Mouse (Mus musculus): Measurements from ENCODE around the gene Ptprn. TPM values are rescaled to one million over a fixed set of nuclear protein-coding genes. Genes with fewer than 3 reads are reported as not detected.

The Ptprn gene
- polyA plus RNA-seq (2014; fragmentation: Illumina TruSeq; extraction: RNeasy Lipid Tissue Mini Kit (QIAGEN cat#74804)) = not detected

GRCm38 (mm10) chr1:75264091-75264880 lies at the start of gene Ptprn:
TSS of gene Ptprn (minus strand) at chr1:75264502.

GRCm38 (mm10) chr1:75278228-75278627 lies 13.9 kb upstream of the Ptprn start, which contains the start of gene Resp18:
TSS of gene Resp18 (minus strand) at chr1:75278415.

GRCm38 (mm10) chr1:75236117-75237050 lies 27.9 kb downstream of the Ptprn start, which contains the start of gene Dnajb2:
TSS of gene Dnajb2 (plus strand) at chr1:75236406.

GRCm38 (mm10) chr1:75231664-75232152 lies 32.6 kb downstream of the Ptprn start, which contains the start of gene A630095N17Rik:
TSS of gene A630095N17Rik (minus strand) at chr1:75232102.

GRCm38 (mm10) chr1:75219531-75219930 lies 44.8 kb downstream of the Ptprn start, which contains the start of gene Tuba4a:
TSS of gene Tuba4a (minus strand) at chr1:75219865.

GRCm38 (mm10) chr1:75210136-75211087 lies 53.9 kb downstream of the Ptprn start, which contains the start of the genes Glb1l and Stk16:
TSS of gene Glb1l (minus strand) at chr1:75210813.
TSS of gene Stk16 (plus strand) at chr1:75210838.

Other genes starting within 250 kb of the Ptprn start
- gene Nhej1, start 139.3 kb downstream of the Ptprn start, polyA plus RNA-seq (2014; fragmentation: Illumina TruSeq; extraction: RNeasy Lipid Tissue Mini Kit (QIAGEN cat#74804)) = 0.63 TPM
- gene Slc23a3, start 130.6 kb downstream of the Ptprn start, polyA plus RNA-seq (2014; fragmentation: Illumina TruSeq; extraction: RNeasy Lipid Tissue Mini Kit (QIAGEN cat#74804)) = 1.2 TPM
- 9.8 TPM for gene Cnppd1, start 121.8 kb downstream of the Ptprn start, polyA plus RNA-seq (2014; fragmentation: Illumina TruSeq; extraction: RNeasy Lipid Tissue Mini Kit (QIAGEN cat#74804))
- gene Retreg2, start 121.7 kb downstream of the Ptprn start, polyA plus RNA-seq (2014; fragmentation: Illumina TruSeq; extraction: RNeasy Lipid Tissue Mini Kit (QIAGEN cat#74804)) = 6.4 TPM
- gene Zfand2b, start 95.9 kb downstream of the Ptprn start, polyA plus RNA-seq (2014; fragmentation: Illumina TruSeq; extraction: RNeasy Lipid Tissue Mini Kit (QIAGEN cat#74804)) = 0.40 TPM
- 3.2 TPM for gene Abcb6, start 84.1 kb downstream of the Ptprn start, polyA plus RNA-seq (2014; fragmentation: Illumina TruSeq; extraction: RNeasy Lipid Tissue Mini Kit (QIAGEN cat#74804))
- gene Ankzf1, start 72.4 kb downstream of the Ptprn start, polyA plus RNA-seq (2014; fragmentation: Illumina TruSeq; extraction: RNeasy Lipid Tissue Mini Kit (QIAGEN cat#74804)) = 8.6 TPM
- gene Atg9a, start 72.3 kb downstream of the Ptprn start, polyA plus RNA-seq (2014; fragmentation: Illumina TruSeq; extraction: RNeasy Lipid Tissue Mini Kit (QIAGEN cat#74804)) = 5.4 TPM
- gene Glb1l, start 53.7 kb downstream of the Ptprn start, polyA plus RNA-seq (2014; fragmentation: Illumina TruSeq; extraction: RNeasy Lipid Tissue Mini Kit (QIAGEN cat#74804)) = 14.5 TPM
- gene Stk16, start 53.7 kb downstream of the Ptprn start, polyA plus RNA-seq (2014; fragmentation: Illumina TruSeq; extraction: RNeasy Lipid Tissue Mini Kit (QIAGEN cat#74804)) = 8.5 TPM
- 0.74 TPM for gene Tuba4a, start 44.6 kb downstream of the Ptprn start, polyA plus RNA-seq (2014; fragmentation: Illumina TruSeq; extraction: RNeasy Lipid Tissue Mini Kit (QIAGEN cat#74804))
- gene A630095N17Rik, start 32.4 kb downstream of the Ptprn start, polyA plus RNA-seq (2014; fragmentation: Illumina TruSeq; extraction: RNeasy Lipid Tissue Mini Kit (QIAGEN cat#74804)) = not detected
- 17.7 TPM for gene Dnajb2, start 28.1 kb downstream of the Ptprn start, polyA plus RNA-seq (2014; fragmentation: Illumina TruSeq; extraction: RNeasy Lipid Tissue Mini Kit (QIAGEN cat#74804))
- not detected for gene Resp18, start 13.9 kb upstream of the Ptprn start, polyA plus RNA-seq (2014; fragmentation: Illumina TruSeq; extraction: RNeasy Lipid Tissue Mini Kit (QIAGEN cat#74804))
- gene Dnpep, start 53.5 kb upstream of the Ptprn start, polyA plus RNA-seq (2014; fragmentation: Illumina TruSeq; extraction: RNeasy Lipid Tissue Mini Kit (QIAGEN cat#74804)) = 3.9 TPM
- 2.7 TPM for gene Des, start 95.8 kb upstream of the Ptprn start, polyA plus RNA-seq (2014; fragmentation: Illumina TruSeq; extraction: RNeasy Lipid Tissue Mini Kit (QIAGEN cat#74804))
- 3.6 TPM for gene Speg, start 110.8 kb upstream of the Ptprn start, polyA plus RNA-seq (2014; fragmentation: Illumina TruSeq; extraction: RNeasy Lipid Tissue Mini Kit (QIAGEN cat#74804))
- gene Gmppa, start 171.4 kb upstream of the Ptprn start, polyA plus RNA-seq (2014; fragmentation: Illumina TruSeq; extraction: RNeasy Lipid Tissue Mini Kit (QIAGEN cat#74804)) = 5.9 TPM
- not detected for gene Asic4, start 185.9 kb upstream of the Ptprn start, polyA plus RNA-seq (2014; fragmentation: Illumina TruSeq; extraction: RNeasy Lipid Tissue Mini Kit (QIAGEN cat#74804))
- 0.77 TPM for gene Chpf, start 214.8 kb upstream of the Ptprn start, polyA plus RNA-seq (2014; fragmentation: Illumina TruSeq; extraction: RNeasy Lipid Tissue Mini Kit (QIAGEN cat#74804))
- gene Tmem198, start 215.0 kb upstream of the Ptprn start, polyA plus RNA-seq (2014; fragmentation: Illumina TruSeq; extraction: RNeasy Lipid Tissue Mini Kit (QIAGEN cat#74804)) = not detected
- gene Obsl1, start 241.9 kb upstream of the Ptprn start, polyA plus RNA-seq (2014; fragmentation: Illumina TruSeq; extraction: RNeasy Lipid Tissue Mini Kit (QIAGEN cat#74804)) = 5.4 TPM
- 170 TPM for gene Inha, start 242.6 kb upstream of the Ptprn start, polyA plus RNA-seq (2014; fragmentation: Illumina TruSeq; extraction: RNeasy Lipid Tissue Mini Kit (QIAGEN cat#74804))

Data from ovary, adult 10 weeks (tissue).